Mouse (Mus musculus): ENCODE data around the gene Cnot4.

DNA sequence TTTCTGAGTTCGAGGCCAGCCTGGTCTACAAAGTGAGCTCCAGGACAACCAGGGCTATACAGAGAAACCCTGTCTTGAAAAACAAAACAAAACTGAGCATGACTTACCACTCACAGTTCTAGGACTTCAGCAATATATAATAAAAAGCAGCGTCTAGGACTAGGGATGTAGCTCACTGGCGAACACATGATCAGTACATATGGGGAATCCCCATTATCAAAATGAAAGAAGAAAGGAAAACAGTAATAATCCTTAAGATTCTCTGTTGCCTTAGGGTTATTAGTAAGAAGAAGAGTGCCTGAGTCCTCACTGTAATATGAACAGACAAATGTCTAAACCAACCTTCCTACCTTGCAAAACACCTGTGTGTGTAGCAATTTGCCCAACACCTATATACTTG lies 11.6 kb downstream of the Cnot4 start:
- TF ChIP-seq CTCF (IDR thresholded peaks at IDR 0.05; ENCODE audit: control insufficient read depth, insufficient read depth, low read length) (no peak), POLR2A (IDR thresholded peaks at IDR 0.05; ENCODE audit: borderline replicate concordance, control insufficient read depth, low read depth, low read length) (no peak)
